Mouse (Mus musculus) heart, embryonic 15.5 days (tissue): ENCODE measurements around the gene Cip2a. TPM values are rescaled to one million over a fixed set of nuclear protein-coding genes. Genes with fewer than 3 reads are reported as not detected.

Experiments used
- ATAC-seq: fragments of 200-750 bp; cut with Nextera tagmentation; replicated peaks from 2 replicates; pipeline ENCODE4 v1.8.0; 2017; ENCODE audit warnings: low read depth, moderate TSS enrichment; ENCODE audit not compliant: insufficient number of reproducible peaks, insufficient read depth, low FRiP score
- H3K27ac ChIP-seq: fragments of 300-500 bp; sonication (generic); 2 replicates; pipeline ENCODE4 v1.5.1; 2015; ENCODE audit warnings: mild to moderate bottlenecking, inconsistent platforms
- H3K27me3 ChIP-seq: fragments of 300-500 bp; sonication (generic); 2 replicates; pipeline ENCODE4 v1.6.1; 2015; ENCODE audit warnings: inconsistent platforms
- H3K36me3 ChIP-seq: fragments of 300-500 bp; sonication (generic); 2 replicates; pipeline ENCODE4 v1.6.1; 2015; ENCODE audit warnings: mild to moderate bottlenecking, inconsistent platforms
- H3K4me1 ChIP-seq: fragments of 300-500 bp; sonication (generic); replicated peaks from 2 replicates; pipeline ENCODE4 v1.6.1; 2015; ENCODE audit warnings: inconsistent platforms
- H3K4me2 ChIP-seq: fragments of 300-500 bp; sonication (generic); 2 replicates; pipeline ENCODE4 v1.6.1; 2015; ENCODE audit warnings: inconsistent platforms, mild to moderate bottlenecking, moderate library complexity
- H3K4me3 ChIP-seq: fragments of 300-500 bp; sonication (generic); 2 replicates; pipeline ENCODE4 v1.5.1; 2015; ENCODE audit warnings: mild to moderate bottlenecking, inconsistent platforms
- H3K9ac ChIP-seq: fragments of 300-500 bp; sonication (generic); 2 replicates; pipeline ENCODE4 v1.6.1; 2015; ENCODE audit warnings: mild to moderate bottlenecking, inconsistent platforms
- H3K9me3 ChIP-seq: fragments of 300-500 bp; sonication (generic); replicated peaks from 2 replicates; pipeline ENCODE4 v1.6.1; 2016; ENCODE audit warnings: inconsistent platforms
- WGBS: fragments of 180-500 bp; shearing (Covaris S2); methylation state at CpG from one replicate; pipeline ENCODE4 v1.1.7; 2015; ENCODE audit warnings: mixed read lengths; 5-methylcytosine and 5-hydroxymethylcytosine counted together
- polyA plus RNA-seq: library from polyadenylated mRNA; unstranded; fragments of >200 nt; fragmentation: Nextera tagmentation; extraction: Ambion mirVana; gene quantifications from 2 replicates; pipeline ENCODE4 v1.2.1, GENCODE M21; 2015

Gene Cip2a
- polyA plus RNA-seq, 1 experiment from 2014 or later = 18.2 TPM

- H3K4me2 ChIP-seq = no peak overlapping the region
- H3K36me3 ChIP-seq = no peaks in the 10 kb centered on the region
- no peaks in the 10 kb centered on the region for H3K4me1 ChIP-seq
- ATAC-seq = no peak
- no peaks in the 10 kb centered on the region for H3K9me3 ChIP-seq
- H3K27ac ChIP-seq = no peak overlapping the region
- 70% methylated on average over 4 of the region's 4 CpGs for WGBS
- no peak overlapping the region for H3K4me3 ChIP-seq
- no peaks in the 10 kb centered on the region for H3K27me3 ChIP-seq
- H3K9ac ChIP-seq = no peak overlapping the region
Observed at GRCm38 (mm10) chr16:49035852-49036251, 41.9 kb downstream of the Cip2a start.

GRCm38 (mm10) chr16:49037771-49038170, 43.8 kb downstream of the Cip2a start:
- no peak overlapping the region for H3K4me2 ChIP-seq
- H3K27me3 ChIP-seq = no peaks in the 10 kb centered on the region
- H3K4me3 ChIP-seq = no peak overlapping the region
- H3K9me3 ChIP-seq = no peaks in the 10 kb centered on the region
- H3K4me1 ChIP-seq = no peaks in the 10 kb centered on the region
- 67% methylated on average over 4 of the region's 4 CpGs for whole genome bisulfite sequencing
- H3K36me3 ChIP-seq = no peaks in the 10 kb centered on the region
- no peak overlapping the region for H3K9ac ChIP-seq
- no peak for ATAC-seq
- no peak overlapping the region for H3K27ac ChIP-seq

DNA sequence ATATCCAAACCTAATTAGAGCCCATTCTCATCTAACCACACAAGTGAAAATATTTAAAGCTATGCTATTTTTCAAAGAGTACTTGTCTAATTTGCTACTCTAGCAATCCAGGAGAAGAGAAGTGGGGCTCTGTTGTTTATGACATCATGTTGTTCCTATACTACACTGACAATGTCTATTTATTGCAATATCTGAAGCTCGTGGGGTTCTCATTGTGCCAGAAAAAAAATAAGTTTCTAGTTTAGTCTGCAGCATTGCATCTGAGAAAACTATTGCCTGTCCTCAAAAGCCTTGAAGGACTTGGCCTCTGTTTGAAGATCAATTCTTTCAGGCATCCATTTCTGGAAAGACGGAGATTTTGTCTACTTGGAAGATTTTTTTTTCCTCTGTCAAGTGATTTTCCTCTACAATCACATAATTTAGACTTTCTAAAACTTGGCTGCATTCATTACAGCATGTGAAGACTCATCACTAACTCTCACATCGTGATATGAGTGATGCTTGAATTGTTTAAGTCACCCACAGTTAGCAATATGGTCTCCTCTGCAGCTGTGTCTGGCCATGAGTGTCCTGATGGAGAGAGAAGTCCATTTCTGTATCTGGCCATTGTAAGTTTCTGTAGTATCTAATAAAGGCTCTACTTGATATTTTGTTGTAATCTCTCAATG, 46.7 kb downstream of the Cip2a start:
- no peaks in the 10 kb centered on the region for H3K9me3 ChIP-seq
- no peak for ATAC-seq
- no peaks in the 10 kb centered on the region for H3K27me3 ChIP-seq
- H3K27ac ChIP-seq = no peak overlapping the region
- no peak overlapping the region for H3K4me3 ChIP-seq
- no peaks in the 10 kb centered on the region for H3K36me3 ChIP-seq
- no peaks in the 10 kb centered on the region for H3K4me1 ChIP-seq
- 72% methylated on average over 3 of the region's 3 CpGs for WGBS
- H3K4me2 ChIP-seq = no peak overlapping the region
- H3K9ac ChIP-seq = no peak overlapping the region

DNA sequence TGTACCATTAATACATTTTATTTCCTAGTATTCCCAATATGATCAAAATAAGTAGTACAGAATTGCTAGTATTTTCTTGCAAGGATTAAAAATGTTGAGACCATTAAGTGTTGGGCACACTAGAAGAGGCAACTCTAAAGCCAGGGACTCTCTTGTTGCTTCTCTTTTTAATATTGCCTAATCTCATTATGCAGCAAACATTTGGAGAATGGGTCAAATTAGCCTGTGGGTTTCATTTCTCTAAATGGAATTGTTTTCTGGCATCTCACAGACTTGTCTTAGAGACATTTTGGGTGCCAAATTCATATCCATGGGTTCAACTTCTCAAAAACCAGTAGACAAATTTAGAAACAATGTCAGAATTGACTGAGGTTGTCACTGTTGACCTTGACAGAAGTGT, 55.2 kb downstream of the Cip2a start:
- no peak overlapping the region for H3K27ac ChIP-seq
- no peak overlapping the region for H3K9ac ChIP-seq
- ATAC-seq = no peak
- H3K9me3 ChIP-seq = no peaks in the 10 kb centered on the region
- H3K4me2 ChIP-seq = no peak overlapping the region
- no peaks in the 10 kb centered on the region for H3K4me1 ChIP-seq
- H3K4me3 ChIP-seq = no peak overlapping the region
- no peaks in the 10 kb centered on the region for H3K36me3 ChIP-seq
- H3K27me3 ChIP-seq = no peaks in the 10 kb centered on the region

DNA sequence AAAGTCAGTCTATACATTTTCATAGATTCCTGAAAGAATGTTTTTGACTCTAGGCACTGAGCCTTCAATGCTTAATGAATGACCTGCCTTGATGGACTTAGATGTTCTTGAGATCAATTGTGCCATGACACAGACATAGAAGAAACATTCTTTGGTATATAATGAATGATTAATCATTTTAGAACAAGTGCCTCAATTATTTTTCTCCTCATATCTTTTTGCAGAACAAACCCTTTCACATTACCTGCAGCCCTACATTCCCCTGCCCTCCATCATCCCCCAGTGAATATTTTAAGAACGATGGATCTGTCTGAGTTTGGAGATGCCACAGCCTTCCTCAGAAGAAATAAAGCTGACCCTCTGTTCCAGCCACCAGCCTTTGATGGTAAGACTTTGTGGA, 63.2 kb downstream of the Cip2a start, which contains the start of gene Myh15:
Gene Myh15, plus strand, starts transcription at position 301 of the 400 bp plus-strand sequence.
- Histone ChIP-seq H3K4me3 (no peak within 1 kb of the TSS), H3K36me3 (no peaks in the 10 kb centered on the region), H3K27ac (no peak within 1 kb of the TSS), H3K9ac (no peak within 1 kb of the TSS), H3K4me2 (no peak within 1 kb of the TSS), H3K4me1 (no peaks in the 10 kb centered on the region), H3K9me3 (no peaks in the 10 kb centered on the region), H3K27me3 (no peaks in the 10 kb centered on the region)
- ATAC-seq = no peak
- WGBS = 77% methylated on average over 1 of the region's 1 CpGs

Other genes with a start within 250 kb of the Cip2a start
- 0.20 and 2.2 TPM in 2 replicates for gene Trat1, start 222.2 kb upstream of the Cip2a start, polyA plus RNA-seq
- gene Retnlb, start 177.3 kb upstream of the Cip2a start, polyA plus RNA-seq = not detected in 2 replicates
- gene Retnla, start 151.6 kb upstream of the Cip2a start, polyA plus RNA-seq = 0.23 and 1.2 TPM in 2 replicates
- 1.1 TPM in 2 replicates for gene Retnlg, start 121.6 kb upstream of the Cip2a start, polyA plus RNA-seq
- 14.9 and 15.4 TPM in 2 replicates for gene Dzip3, start within 50 bp of the Cip2a start, polyA plus RNA-seq
- gene Myh15, start 63.3 kb downstream of the Cip2a start, polyA plus RNA-seq = 0.03 TPM in 1 of 2 replicates, not detected in the other